Mouse (Mus musculus): ENCODE data around the gene Myo1c.

Gene Myo1c

DNA sequence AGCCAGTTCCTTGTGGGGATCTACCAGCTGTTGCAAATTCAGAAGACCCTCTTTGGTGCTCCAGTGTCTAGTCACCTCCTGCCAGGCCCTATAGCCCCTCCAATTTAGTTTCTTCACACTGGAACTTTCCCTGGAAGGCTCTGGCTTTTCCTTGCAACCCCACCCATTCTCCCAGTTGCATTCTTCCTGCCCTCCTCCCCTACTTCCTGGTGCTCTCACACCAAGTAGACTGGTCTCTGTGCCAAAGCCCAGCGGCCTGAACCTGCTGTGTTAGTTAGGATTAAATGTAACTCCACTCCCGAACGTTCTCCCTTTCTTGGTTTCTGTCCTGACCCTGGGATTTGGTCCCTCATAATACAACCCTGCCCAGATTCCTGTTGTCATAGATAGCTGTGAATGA is 15.5 kb upstream of the Myo1c start:
- no peak for TF ChIP-seq CTCF (conservative IDR thresholded peaks at IDR 0.05; ENCODE audit: low read length)
- TF ChIP-seq POU5F1 (IDR thresholded peaks at IDR 0.05; ENCODE audit: borderline replicate concordance, low read length): no peak
- no peak for TF ChIP-seq NANOG (IDR thresholded peaks at IDR 0.05; ENCODE audit: borderline replicate concordance, low read length)
- H3K27me3 ChIP-seq (ENCODE audit: insufficient read depth, low read length): no peaks in the 10 kb centered on the region
- H3K36me3 ChIP-seq (ENCODE audit: insufficient read depth, low read length): peaks cover 69% of the 10 kb centered on the region
- peaks cover 52% of the 10 kb centered on the region for H3K4me1 ChIP-seq (replicated peaks; ENCODE audit: low read depth, low read length)
- H3K4me3 ChIP-seq (replicated peaks; ENCODE audit: low read length): no peak overlapping the region
- no peaks in the 10 kb centered on the region for H3K9me3 ChIP-seq (ENCODE audit: low read length)

DNA sequence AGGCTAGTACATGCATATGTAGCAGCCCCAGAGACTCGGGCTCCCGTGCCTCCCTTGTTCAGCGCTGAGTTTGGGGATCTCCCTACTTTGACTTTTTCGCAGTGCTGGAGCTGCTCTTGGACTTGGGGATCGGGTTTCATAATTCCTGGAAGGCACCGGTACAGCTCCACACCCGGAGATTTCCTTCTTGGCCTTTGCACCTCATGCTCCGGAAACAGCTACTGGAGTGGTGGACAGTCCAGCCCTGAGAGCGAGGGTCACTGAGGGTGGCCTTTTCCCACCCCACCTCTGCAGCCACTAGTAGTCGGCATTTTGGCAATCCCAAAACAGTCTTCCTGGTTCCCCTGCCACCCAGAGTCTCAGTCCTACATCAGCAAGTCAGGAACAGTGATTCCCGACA is 15.0 kb upstream of the Myo1c start:
- no peaks in the 10 kb centered on the region for H3K9me3 ChIP-seq (ENCODE audit: low read length)
- no peaks in the 10 kb centered on the region for H3K27me3 ChIP-seq (ENCODE audit: insufficient read depth, low read length)
- no peak overlapping the region for H3K4me3 ChIP-seq (replicated peaks; ENCODE audit: low read length)
- TF ChIP-seq CTCF (conservative IDR thresholded peaks at IDR 0.05; ENCODE audit: low read length): no peak
- no peak for TF ChIP-seq NANOG (IDR thresholded peaks at IDR 0.05; ENCODE audit: borderline replicate concordance, low read length)
- no peak for TF ChIP-seq POU5F1 (IDR thresholded peaks at IDR 0.05; ENCODE audit: borderline replicate concordance, low read length)
- peaks cover 48% of the 10 kb centered on the region for H3K4me1 ChIP-seq (replicated peaks; ENCODE audit: low read depth, low read length)
- peaks cover 72% of the 10 kb centered on the region for H3K36me3 ChIP-seq (ENCODE audit: insufficient read depth, low read length)

DNA sequence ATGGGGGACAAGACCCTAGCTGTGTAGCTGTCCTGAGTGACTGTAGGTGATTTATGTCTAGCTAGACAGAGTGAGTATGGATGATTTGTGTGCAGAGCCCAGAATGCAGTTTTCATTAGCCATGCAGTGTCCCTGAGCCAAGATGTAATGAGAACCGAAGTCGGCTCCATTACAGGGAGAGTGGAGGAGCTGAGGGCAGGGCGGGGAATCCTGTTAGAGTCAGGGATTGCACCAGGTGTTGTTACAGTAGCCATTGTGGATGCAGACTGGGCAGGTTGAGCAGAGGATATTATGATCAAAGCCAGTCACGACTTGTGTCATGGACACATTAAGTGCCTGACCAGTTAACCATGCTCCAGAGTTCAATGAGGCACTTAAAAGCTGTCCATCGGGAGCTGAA is 7.0 kb upstream of the Myo1c start:
- H3K4me1 ChIP-seq (replicated peaks; ENCODE audit: low read depth, low read length): peaks cover 10% of the 10 kb centered on the region

DNA sequence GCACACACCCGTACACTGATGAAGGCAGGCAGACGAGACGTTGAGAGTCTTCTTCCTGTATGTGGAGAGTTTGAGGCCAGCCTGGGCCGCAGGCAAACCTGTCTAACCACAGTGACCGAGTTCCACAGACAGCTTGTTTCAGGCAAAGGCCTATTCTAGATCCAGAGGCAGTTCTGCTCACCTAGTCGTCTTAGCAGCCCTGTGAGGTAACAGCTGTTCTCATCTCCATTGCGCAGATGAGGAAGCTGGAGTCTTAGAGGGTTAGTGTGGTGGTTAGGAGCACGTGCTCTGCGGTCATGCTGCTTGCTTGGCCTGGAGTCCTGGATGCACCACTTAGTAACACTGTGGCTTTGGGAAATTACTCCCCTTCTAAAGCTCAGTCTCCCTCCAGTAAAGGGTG is 5.6 kb upstream of the Myo1c start:
- Histone ChIP-seq H3K36me3 (ENCODE audit: insufficient read depth, low read length) (peaks cover 74% of the 10 kb centered on the region), H3K4me3 (replicated peaks; ENCODE audit: low read length) (no peak overlapping the region), H3K9me3 (ENCODE audit: low read length) (no peaks in the 10 kb centered on the region), H3K4me1 (replicated peaks; ENCODE audit: low read depth, low read length) (peaks cover 24% of the 10 kb centered on the region), H3K27me3 (ENCODE audit: insufficient read depth, low read length) (no peaks in the 10 kb centered on the region)
- TF ChIP-seq CTCF (conservative IDR thresholded peaks at IDR 0.05; ENCODE audit: low read length): no peak
- TF ChIP-seq POU5F1 (IDR thresholded peaks at IDR 0.05; ENCODE audit: borderline replicate concordance, low read length): no peak
- TF ChIP-seq NANOG (IDR thresholded peaks at IDR 0.05; ENCODE audit: borderline replicate concordance, low read length): no peak

More for the DNA sequence above, 7.0 kb upstream of the Myo1c start:
- Histone ChIP-seq H3K36me3 (ENCODE audit: insufficient read depth, low read length) (peaks cover 81% of the 10 kb centered on the region), H3K27me3 (ENCODE audit: insufficient read depth, low read length) (no peaks in the 10 kb centered on the region), H3K4me3 (replicated peaks; ENCODE audit: low read length) (no peak overlapping the region), H3K9me3 (ENCODE audit: low read length) (no peaks in the 10 kb centered on the region)
- TF ChIP-seq CTCF (conservative IDR thresholded peaks at IDR 0.05; ENCODE audit: low read length): no peak
- no peak for TF ChIP-seq NANOG (IDR thresholded peaks at IDR 0.05; ENCODE audit: borderline replicate concordance, low read length)
- no peak for TF ChIP-seq POU5F1 (IDR thresholded peaks at IDR 0.05; ENCODE audit: borderline replicate concordance, low read length)

DNA sequence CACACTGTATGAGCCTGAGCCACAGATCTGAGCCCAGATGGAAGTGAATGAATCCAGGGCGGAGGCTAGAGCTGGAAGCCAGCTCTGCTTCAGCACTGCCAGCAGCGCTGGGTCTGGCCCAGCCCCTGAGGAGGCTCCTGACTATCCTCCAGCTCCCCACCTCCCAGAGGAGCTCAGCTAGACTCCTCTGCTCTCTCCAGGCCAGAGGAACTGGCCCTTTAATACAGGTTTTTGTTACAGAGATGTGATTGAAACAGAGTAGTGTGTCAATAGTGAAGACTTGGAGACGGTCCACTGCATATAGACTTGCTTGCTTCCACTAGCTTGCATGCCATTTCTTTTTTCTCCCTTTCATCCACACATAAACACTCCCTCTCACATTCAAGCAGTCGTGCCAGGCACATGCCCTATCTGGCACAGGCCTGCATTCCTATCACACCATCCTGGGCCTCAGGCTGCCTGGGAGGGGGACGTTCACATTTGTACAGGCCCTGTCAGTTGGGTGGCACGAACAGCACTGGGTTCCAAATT is 2.6 kb upstream of the Myo1c start:
- peaks cover 45% of the 10 kb centered on the region for H3K4me1 ChIP-seq (replicated peaks; ENCODE audit: low read depth, low read length)
- H3K4me3 ChIP-seq (replicated peaks; ENCODE audit: low read length): no peak overlapping the region
- no peaks in the 10 kb centered on the region for H3K9me3 ChIP-seq (ENCODE audit: low read length)
- no peak for TF ChIP-seq NANOG (IDR thresholded peaks at IDR 0.05; ENCODE audit: borderline replicate concordance, low read length)
- TF ChIP-seq POU5F1 (IDR thresholded peaks at IDR 0.05; ENCODE audit: borderline replicate concordance, low read length): no peak
- no peak for TF ChIP-seq CTCF (conservative IDR thresholded peaks at IDR 0.05; ENCODE audit: low read length)
- H3K27me3 ChIP-seq (ENCODE audit: insufficient read depth, low read length): no peaks in the 10 kb centered on the region
- H3K36me3 ChIP-seq (ENCODE audit: insufficient read depth, low read length): peaks cover 55% of the 10 kb centered on the region

DNA sequence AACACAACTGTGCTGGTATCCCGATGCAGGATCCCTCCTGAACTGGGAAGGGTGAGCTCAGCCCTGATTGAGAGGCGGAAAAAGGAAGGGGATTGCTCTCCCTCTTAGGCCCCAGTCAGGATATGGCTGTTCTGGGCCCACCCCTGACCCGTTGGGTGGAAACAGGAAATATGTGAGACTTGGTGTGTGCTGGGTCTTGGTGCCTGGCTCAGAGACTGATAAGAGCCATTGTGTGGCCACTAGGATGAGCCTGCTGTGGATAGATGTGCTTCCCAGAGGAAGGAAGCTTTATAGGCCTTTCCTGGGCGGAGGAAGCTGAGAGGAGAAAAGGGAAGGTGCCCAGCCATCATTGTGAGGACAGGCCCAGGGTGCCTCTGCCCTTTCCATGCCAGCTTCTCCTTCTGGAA is 1.1 kb upstream of the Myo1c start:
- Histone ChIP-seq H3K4me3 (replicated peaks; ENCODE audit: low read length) (no peak overlapping the region), H3K9me3 (ENCODE audit: low read length) (no peaks in the 10 kb centered on the region), H3K27me3 (ENCODE audit: insufficient read depth, low read length) (no peaks in the 10 kb centered on the region), H3K36me3 (ENCODE audit: insufficient read depth, low read length) (peaks cover 41% of the 10 kb centered on the region), H3K4me1 (replicated peaks; ENCODE audit: low read depth, low read length) (peaks cover 55% of the 10 kb centered on the region)
- TF ChIP-seq POU5F1 (IDR thresholded peaks at IDR 0.05; ENCODE audit: borderline replicate concordance, low read length) (no peak), NANOG (IDR thresholded peaks at IDR 0.05; ENCODE audit: borderline replicate concordance, low read length) (no peak), CTCF (conservative IDR thresholded peaks at IDR 0.05; ENCODE audit: low read length) (no peak)

DNA sequence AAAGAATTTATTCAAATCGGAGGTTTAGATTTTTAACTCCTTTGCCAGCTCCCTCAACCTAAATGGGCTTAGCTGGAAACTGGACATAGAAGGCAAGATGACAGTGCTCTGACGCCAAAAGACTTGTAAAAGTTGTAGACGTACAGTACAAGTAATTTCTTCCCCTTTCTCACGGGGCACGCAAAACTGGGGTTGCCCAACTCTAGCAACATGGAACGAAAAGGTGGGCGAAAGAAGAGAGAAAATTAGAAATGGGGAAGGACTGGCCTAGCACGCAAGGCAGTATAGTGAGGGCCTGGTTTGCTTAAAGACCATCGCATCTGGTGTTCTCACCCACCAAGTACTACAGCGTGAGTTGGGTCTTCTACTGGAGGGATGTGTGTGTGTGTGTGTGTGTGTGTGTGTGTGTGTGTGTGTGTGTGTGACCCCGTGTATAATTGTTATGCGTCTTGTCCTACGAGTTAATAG is 688 bp downstream of the Myo1c start:
- Histone ChIP-seq H3K4me1 (replicated peaks; ENCODE audit: low read depth, low read length) (peaks cover 70% of the 10 kb centered on the region), H3K36me3 (ENCODE audit: insufficient read depth, low read length) (peaks cover 22% of the 10 kb centered on the region), H3K9me3 (ENCODE audit: low read length) (no peaks in the 10 kb centered on the region), H3K27me3 (ENCODE audit: insufficient read depth, low read length) (0 out of 2 replicates have a peak, but pooled peaks cover 4% of the 10 kb centered on the region), H3K4me3 (replicated peaks; ENCODE audit: low read length) (peak overlapping the region; percentile 88)
- no peak for TF ChIP-seq POU5F1 (IDR thresholded peaks at IDR 0.05; ENCODE audit: borderline replicate concordance, low read length)
- TF ChIP-seq CTCF (conservative IDR thresholded peaks at IDR 0.05; ENCODE audit: low read length): no peak
- TF ChIP-seq NANOG (IDR thresholded peaks at IDR 0.05; ENCODE audit: borderline replicate concordance, low read length): no peak

DNA sequence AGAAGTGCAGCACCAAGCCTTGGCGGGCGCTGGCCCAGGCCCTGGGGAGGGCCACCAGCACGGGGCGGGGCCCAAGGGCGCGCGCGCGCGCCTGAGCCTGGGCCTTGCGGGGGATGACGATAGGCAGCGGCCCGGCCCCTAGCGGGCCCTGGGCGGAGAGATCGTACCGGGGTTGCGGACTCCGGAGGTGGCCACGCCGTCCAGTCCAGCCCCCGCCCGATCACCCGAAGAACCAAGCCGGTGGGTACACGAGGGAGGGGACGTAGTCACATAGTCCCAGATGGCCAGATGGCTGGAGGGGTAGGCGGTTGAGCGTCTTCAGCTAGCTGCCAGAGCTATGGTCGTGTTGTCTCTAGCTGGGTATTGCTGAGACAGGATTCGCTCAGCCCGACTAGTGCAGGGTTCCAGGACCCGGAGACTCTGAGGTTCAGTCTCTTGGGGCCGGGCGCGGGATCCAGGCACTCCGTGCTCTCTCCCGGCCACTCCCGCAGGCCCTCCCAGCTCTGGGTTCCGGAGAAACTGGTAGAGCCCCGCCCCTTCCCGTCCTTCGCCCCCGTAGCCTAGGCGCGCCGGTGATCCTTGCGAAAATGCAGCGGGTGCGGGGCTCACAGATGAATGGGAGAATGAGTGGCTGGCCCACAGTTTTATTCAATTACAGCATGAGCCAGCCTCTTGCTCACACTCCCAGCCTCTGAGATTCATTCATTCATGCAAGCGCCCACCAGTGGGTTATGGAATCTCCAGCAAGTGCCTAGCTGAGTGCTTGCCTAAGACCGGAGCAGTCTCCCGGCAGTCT is 1.3 kb downstream of the Myo1c start:
- Histone ChIP-seq H3K9me3 (ENCODE audit: low read length) (no peaks in the 10 kb centered on the region), H3K4me1 (replicated peaks; ENCODE audit: low read depth, low read length) (peaks cover 75% of the 10 kb centered on the region), H3K4me3 (replicated peaks; ENCODE audit: low read length) (peak overlapping the region; percentile 88), H3K36me3 (ENCODE audit: insufficient read depth, low read length) (peaks cover 20% of the 10 kb centered on the region), H3K27me3 (ENCODE audit: insufficient read depth, low read length) (0 out of 2 replicates have a peak, but pooled peaks cover 4% of the 10 kb centered on the region)
- no peak for TF ChIP-seq NANOG (IDR thresholded peaks at IDR 0.05; ENCODE audit: borderline replicate concordance, low read length)
- no peak for TF ChIP-seq POU5F1 (IDR thresholded peaks at IDR 0.05; ENCODE audit: borderline replicate concordance, low read length)
- no peak for TF ChIP-seq CTCF (conservative IDR thresholded peaks at IDR 0.05; ENCODE audit: low read length)
